In genomic region chr13:63814746-63815681, GRCm38 (mm10) we compare ENCODE assay signal across 8 mouse cellular contexts. TPM values are rescaled to one million over a fixed set of nuclear protein-coding genes. Genes with fewer than 3 reads are reported as not detected.
DNase-seq lines count a peak whose midpoint lies in the region; ATAC-seq and TF ChIP-seq lines count a peak whose summit lies in the region.

Gene Ercc6l2, plus strand, starts transcription at chr13:63815240.

- peak within 1 kb of the TSS; percentile 88 for H3K27ac ChIP-seq in heart, embryonic 12.5 days (ENCODE audit: poor library complexity, severe bottlenecking)
- H3K27ac ChIP-seq in kidney, postnatal 0 days = peak within 1 kb of the TSS; percentile 93
- peak within 1 kb of the TSS; percentile 73 for H3K27ac ChIP-seq in liver, embryonic 11.5 days (ENCODE audit: low read depth, low read length)
- peak within 1 kb of the TSS; percentile 89 for H3K27ac ChIP-seq in stomach, embryonic 14.5 days (ENCODE audit: low read length)

- H3K27me3 ChIP-seq in heart, embryonic 12.5 days (replicated peaks) = no peaks in the 10 kb centered on the region
- H3K27me3 ChIP-seq in kidney, postnatal 0 days (ENCODE audit: insufficient read depth, low read length) = no peaks in the 10 kb centered on the region
- H3K27me3 ChIP-seq in liver, embryonic 11.5 days (replicated peaks; ENCODE audit: control insufficient read depth, insufficient read depth, low read length) = no peaks in the 10 kb centered on the region
- H3K27me3 ChIP-seq in stomach, embryonic 14.5 days (ENCODE audit: control insufficient read depth, insufficient read depth, low read length) = no peaks in the 10 kb centered on the region

- H3K9ac ChIP-seq in heart, embryonic 12.5 days = peak within 1 kb of the TSS; percentile 86
- H3K9ac ChIP-seq in kidney, postnatal 0 days (ENCODE audit: low read depth, low read length) = peak within 1 kb of the TSS; percentile 81
- peak within 1 kb of the TSS; percentile 77 for H3K9ac ChIP-seq in liver, embryonic 11.5 days (ENCODE audit: low read depth, low read length)
- peak within 1 kb of the TSS; percentile 73 for H3K9ac ChIP-seq in stomach, embryonic 14.5 days (replicated peaks; ENCODE audit: low read depth, low read length)

- H3K4me1 ChIP-seq in heart, embryonic 12.5 days (replicated peaks) = peaks cover 5% of the 10 kb centered on the region; the same call in 1 of the 2 replicates
- H3K4me1 ChIP-seq in kidney, postnatal 0 days (replicated peaks; ENCODE audit: insufficient read depth, low read length) = 0 out of 2 replicates have a peak, but pooled peaks cover 5% of the 10 kb centered on the region
- H3K4me1 ChIP-seq in liver, embryonic 11.5 days (replicated peaks; ENCODE audit: control insufficient read depth, insufficient read depth, low read length) = no peaks in the 10 kb centered on the region
- no peaks in the 10 kb centered on the region for H3K4me1 ChIP-seq in stomach, embryonic 14.5 days (ENCODE audit: control insufficient read depth, insufficient read depth, low read length)

- no peaks in the 10 kb centered on the region for H3K36me3 ChIP-seq in heart, embryonic 12.5 days
- H3K36me3 ChIP-seq in kidney, postnatal 0 days (ENCODE audit: insufficient read depth, low read length) = no peaks in the 10 kb centered on the region
- no peaks in the 10 kb centered on the region for H3K36me3 ChIP-seq in liver, embryonic 11.5 days (ENCODE audit: control insufficient read depth, insufficient read depth, low read length)
- H3K36me3 ChIP-seq in stomach, embryonic 14.5 days (ENCODE audit: control insufficient read depth, insufficient read depth, low read length) = no peaks in the 10 kb centered on the region

- peak; percentile 96 for ATAC-seq in erythroid progenitor cell, adult 5-6 weeks (replicated peaks; ENCODE audit: low FRiP score, poor library complexity, severe bottlenecking)
- ATAC-seq in heart, embryonic 12.5 days (ENCODE audit: insufficient number of reproducible peaks, low FRiP score) = peak; percentile 100
- ATAC-seq in kidney, postnatal 0 days (replicated peaks; ENCODE audit: low FRiP score, low read depth) = peak; percentile 99
- ATAC-seq in liver, embryonic 11.5 days (replicated peaks; ENCODE audit: low FRiP score) = peak; percentile 98
- ATAC-seq in stomach, embryonic 14.5 days (ENCODE audit: insufficient number of reproducible peaks, insufficient read depth, low FRiP score, low read depth) = peak; percentile 98

- peak; percentile 99 for DNase-seq in CD4-positive helper T cell, adult 2 months (ENCODE audit: low read depth, low spot score)
- peak; percentile 99 for DNase-seq in brain, embryonic 18.5 days (ENCODE audit: low read depth, low spot score)
- peak; percentile 99 for DNase-seq in kidney, postnatal 0 days (ENCODE audit: low spot score)
- DNase-seq in liver, embryonic 11.5 days (ENCODE audit: low spot score) = peak; percentile 96
- DNase-seq in naive thymus-derived CD4-positive, alpha-beta T cell, adult 2 months (ENCODE audit: low read depth) = peak; percentile 99

- H3K4me2 ChIP-seq in heart, embryonic 12.5 days = peak within 1 kb of the TSS; percentile 85
- H3K4me2 ChIP-seq in kidney, postnatal 0 days (ENCODE audit: low read length) = peak within 1 kb of the TSS; percentile 63
- peak within 1 kb of the TSS; percentile 76 for H3K4me2 ChIP-seq in liver, embryonic 11.5 days
- H3K4me2 ChIP-seq in stomach, embryonic 14.5 days (replicated peaks; ENCODE audit: low read depth, low read length) = peak within 1 kb of the TSS; percentile 74

- peak within 1 kb of the TSS; percentile 72 for H3K4me3 ChIP-seq in heart, embryonic 12.5 days
- peak within 1 kb of the TSS; percentile 52 for H3K4me3 ChIP-seq in kidney, postnatal 0 days (replicated peaks; ENCODE audit: low read depth, low read length)
- peak within 1 kb of the TSS; percentile 64 for H3K4me3 ChIP-seq in liver, embryonic 11.5 days (ENCODE audit: low read depth, low read length)
- H3K4me3 ChIP-seq in stomach, embryonic 14.5 days (ENCODE audit: low read depth, low read length) = peak within 1 kb of the TSS; percentile 61

- H3K9me3 ChIP-seq in heart, embryonic 12.5 days (replicated peaks) = no peaks in the 10 kb centered on the region
- no peaks in the 10 kb centered on the region for H3K9me3 ChIP-seq in kidney, postnatal 0 days (replicated peaks; ENCODE audit: low read length)
- no peaks in the 10 kb centered on the region for H3K9me3 ChIP-seq in liver, embryonic 11.5 days (ENCODE audit: control insufficient read depth, low read length)
- H3K9me3 ChIP-seq in stomach, embryonic 14.5 days (ENCODE audit: control insufficient read depth, low read depth, low read length) = no peaks in the 10 kb centered on the region

- WGBS in heart, embryonic 12.5 days = under 1% methylated on average over 87 of the region's 87 CpGs
- WGBS in kidney, postnatal 0 days = under 1% methylated on average over 87 of the region's 87 CpGs
- WGBS in liver, embryonic 11.5 days = under 1% methylated on average over 87 of the region's 87 CpGs
- under 1% methylated on average over 87 of the region's 87 CpGs for WGBS in stomach, embryonic 14.5 days

- no peak for TF ChIP-seq CTCF in kidney, postnatal 0 days (IDR thresholded peaks at IDR 0.05; ENCODE audit: low read depth)

RNA-seq across cellular contexts. Expression of gene Ercc6l2, which starts in this region (rescaled TPM):
- total RNA-seq in erythroid progenitor cell, adult 5-6 weeks (2015; ENCODE audit: low replicate concordance) = 24.7 and 41.1 TPM in 2 replicates
- 21.6 and 35.9 TPM in 2 replicates for total RNA-seq in erythroid progenitor cell, adult 5-6 weeks (2017; ENCODE audit: low replicate concordance)
- 15.8 and 16.6 TPM in 2 replicates for polyA plus RNA-seq in heart, embryonic 12.5 days (2016; fragmentation: Nextera tagmentation; extraction: Ambion mirVana)
- 19.9 and 20.0 TPM in 2 replicates for polyA plus RNA-seq in kidney, postnatal 0 days (2015; fragmentation: Nextera tagmentation; extraction: Ambion mirVana)
- 18.0 and 21.4 TPM in 2 replicates for polyA plus RNA-seq in liver, embryonic 11.5 days (2014; fragmentation: Nextera tagmentation; extraction: Ambion mirVana)
- 29.2 and 29.9 TPM in 2 replicates for polyA plus RNA-seq in stomach, embryonic 14.5 days (2014; fragmentation: Nextera tagmentation; extraction: Ambion mirVana)

Comparison
In these comparisons a context has a peak if more than half of its experiments do, and no peak if none do; other contexts are left out.
1. Peak in every context shown above with its lines: DNase-seq, ATAC-seq, H3K4me3 ChIP-seq and H3K27ac ChIP-seq.